Mouse (Mus musculus) T-helper 2 cell (primary cell): ENCODE measurements at regions not wholly inside any gene's neighbourhood (a gene's known extent, or its start where the extent isn't known, plus 50 kb on each side); places are given as distances from the start of the nearest gene placed in this dataset.

Source experiments
- in situ Hi-C: fragments of 300-600 bp; cut with MboI, MseI; formaldehyde crosslinking; loops from one replicate; pipeline ENCODE4 v1.15.1; 2025; ENCODE audit warnings: high pct_unique_total_duplicates

- in situ Hi-C loops: loop anchor here (10.0 kb wide), 1 partner anchor 1117 kb away; no protein-coding TSS in a partner anchor
Observed at GRCm38 (mm10) chr14:63321931-63322510, 186.9 kb downstream of the Tdh start.
